Mouse (Mus musculus): ENCODE measurements around the gene Apbb2. TPM values are rescaled to one million over a fixed set of nuclear protein-coding genes. Genes with fewer than 3 reads are reported as not detected.
A peak's percentile ranks its signal among the peaks of the same experiment; 100 is the strongest.

Apbb2 gene
- polyA plus RNA-seq, 1 experiment from 2014 or later: 48.9 TPM

- Histone ChIP-seq H3K9ac (replicated peaks; ENCODE audit: low read depth) (no peak overlapping the region), H3K9me3 (ENCODE audit: low read length) (no peaks in the 10 kb centered on the region), H3K4me3 (ENCODE audit: low read depth, low read length) (no peak overlapping the region), H3K36me3 (ENCODE audit: insufficient read depth, low read length) (no peaks in the 10 kb centered on the region), H3K27ac (ENCODE audit: low read length) (0 out of 2 replicates have a peak overlapping the region, but pooled peaks have one; percentile 32), H3K27me3 (replicated peaks; ENCODE audit: insufficient read depth, low read length) (no peaks in the 10 kb centered on the region), H3K4me1 (ENCODE audit: insufficient read depth, low read depth, low read length) (peaks cover 7% of the 10 kb centered on the region; the same call in 1 of the 2 replicates), H3K4me2 (replicated peaks; ENCODE audit: low read depth, low read length) (no peak overlapping the region)
- WGBS: 54% methylated on average over 4 of the region's 4 CpGs
- ATAC-seq (peak; percentile 32; the same call in 1 of the 2 replicates), DNase-seq (ENCODE audit: low spot score) (peak; percentile 61)
- TF ChIP-seq EP300 (IDR thresholded peaks at IDR 0.05) (no peak), CTCF (IDR thresholded peaks at IDR 0.05) (no peak)
These were observed 35.6 kb downstream of the Apbb2 start for GRCm38 (mm10) chr5:66583019-66583406.

- H3K27ac ChIP-seq (ENCODE audit: low read length): 0 out of 2 replicates have a peak overlapping the region, but pooled peaks have one; percentile 14
- ATAC-seq (no peak), DNase-seq (ENCODE audit: low spot score) (no peak)
- no peaks in the 10 kb centered on the region for H3K36me3 ChIP-seq (ENCODE audit: insufficient read depth, low read length)
- no peak overlapping the region for H3K4me2 ChIP-seq (replicated peaks; ENCODE audit: low read depth, low read length)
- H3K4me3 ChIP-seq (ENCODE audit: low read depth, low read length): no peak overlapping the region
- 76% methylated on average over 17 of the region's 17 CpGs for WGBS
- peaks cover 7% of the 10 kb centered on the region; the same call in 1 of the 2 replicates for H3K4me1 ChIP-seq (ENCODE audit: insufficient read depth, low read depth, low read length)
- no peak for TF ChIP-seq EP300 (IDR thresholded peaks at IDR 0.05)
- TF ChIP-seq CTCF (IDR thresholded peaks at IDR 0.05): no peak
- H3K9ac ChIP-seq (replicated peaks; ENCODE audit: low read depth): no peak overlapping the region
- no peaks in the 10 kb centered on the region for H3K9me3 ChIP-seq (ENCODE audit: low read length)
- H3K27me3 ChIP-seq (replicated peaks; ENCODE audit: insufficient read depth, low read length): no peaks in the 10 kb centered on the region
These were observed 36.1 kb downstream of the Apbb2 start for GRCm38 (mm10) chr5:66582281-66583018.

- Histone ChIP-seq H3K27ac (ENCODE audit: low read length) (no peak overlapping the region), H3K36me3 (ENCODE audit: insufficient read depth, low read length) (no peaks in the 10 kb centered on the region), H3K27me3 (replicated peaks; ENCODE audit: insufficient read depth, low read length) (no peaks in the 10 kb centered on the region), H3K4me2 (replicated peaks; ENCODE audit: low read depth, low read length) (no peak overlapping the region), H3K9me3 (ENCODE audit: low read length) (no peaks in the 10 kb centered on the region), H3K4me1 (ENCODE audit: insufficient read depth, low read depth, low read length) (peaks cover 7% of the 10 kb centered on the region; the same call in 1 of the 2 replicates), H3K9ac (replicated peaks; ENCODE audit: low read depth) (no peak overlapping the region), H3K4me3 (ENCODE audit: low read depth, low read length) (no peak overlapping the region)
- ATAC-seq: peak; percentile 43
- 57% methylated on average over 4 of the region's 4 CpGs for WGBS
- TF ChIP-seq EP300 (IDR thresholded peaks at IDR 0.05) (peak; percentile 37; the same call in 1 of the 2 replicates), CTCF (IDR thresholded peaks at IDR 0.05) (no peak)
- DNase-seq (ENCODE audit: low spot score): peak; percentile 50
These were observed 39.5 kb downstream of the Apbb2 start for GRCm38 (mm10) chr5:66579066-66579465.

GRCm38 (mm10) chr5:66576299-66576698 lies 42.3 kb downstream of the Apbb2 start:
- H3K36me3 ChIP-seq (ENCODE audit: insufficient read depth, low read length): no peaks in the 10 kb centered on the region
- no peak overlapping the region for H3K27ac ChIP-seq (ENCODE audit: low read length)
- TF ChIP-seq EP300 (IDR thresholded peaks at IDR 0.05): no peak
- TF ChIP-seq CTCF (IDR thresholded peaks at IDR 0.05): no peak
- DNase-seq (ENCODE audit: low spot score) (no peak), ATAC-seq (no peak)
- H3K4me2 ChIP-seq (replicated peaks; ENCODE audit: low read depth, low read length): no peak overlapping the region
- no peaks in the 10 kb centered on the region for H3K9me3 ChIP-seq (ENCODE audit: low read length)
- H3K27me3 ChIP-seq (replicated peaks; ENCODE audit: insufficient read depth, low read length): no peaks in the 10 kb centered on the region
- H3K4me3 ChIP-seq (ENCODE audit: low read depth, low read length): no peak overlapping the region
- no peak overlapping the region for H3K9ac ChIP-seq (replicated peaks; ENCODE audit: low read depth)
- WGBS: 73% methylated on average over 9 of the region's 9 CpGs
- H3K4me1 ChIP-seq (ENCODE audit: insufficient read depth, low read depth, low read length): peaks cover 6% of the 10 kb centered on the region; the same call in 1 of the 2 replicates

- H3K36me3 ChIP-seq (ENCODE audit: insufficient read depth, low read length): no peaks in the 10 kb centered on the region
- no peak overlapping the region for H3K27ac ChIP-seq (ENCODE audit: low read length)
- TF ChIP-seq EP300 (IDR thresholded peaks at IDR 0.05): no peak
- peak; percentile 50 for TF ChIP-seq CTCF (IDR thresholded peaks at IDR 0.05)
- no peak overlapping the region for H3K4me2 ChIP-seq (replicated peaks; ENCODE audit: low read depth, low read length)
- peaks cover 6% of the 10 kb centered on the region; the same call in 1 of the 2 replicates for H3K4me1 ChIP-seq (ENCODE audit: insufficient read depth, low read depth, low read length)
- H3K9me3 ChIP-seq (ENCODE audit: low read length): no peaks in the 10 kb centered on the region
- 41% methylated on average over 13 of the region's 13 CpGs for WGBS
- ATAC-seq: peak; percentile 51
- DNase-seq (ENCODE audit: low spot score): peak; percentile 74
- no peaks in the 10 kb centered on the region for H3K27me3 ChIP-seq (replicated peaks; ENCODE audit: insufficient read depth, low read length)
- no peak overlapping the region for H3K4me3 ChIP-seq (ENCODE audit: low read depth, low read length)
- H3K9ac ChIP-seq (replicated peaks; ENCODE audit: low read depth): no peak overlapping the region
These were observed 43.4 kb downstream of the Apbb2 start for GRCm38 (mm10) chr5:66575148-66575547.

- ATAC-seq (no peak), DNase-seq (ENCODE audit: low spot score) (no peak)
- 58% methylated on average over 4 of the region's 4 CpGs for WGBS
- Histone ChIP-seq H3K9me3 (ENCODE audit: low read length) (no peaks in the 10 kb centered on the region), H3K4me3 (ENCODE audit: low read depth, low read length) (no peak overlapping the region), H3K4me2 (replicated peaks; ENCODE audit: low read depth, low read length) (no peak overlapping the region), H3K9ac (replicated peaks; ENCODE audit: low read depth) (no peak overlapping the region), H3K27me3 (replicated peaks; ENCODE audit: insufficient read depth, low read length) (no peaks in the 10 kb centered on the region), H3K27ac (ENCODE audit: low read length) (peak overlapping the region; percentile 82), H3K36me3 (ENCODE audit: insufficient read depth, low read length) (no peaks in the 10 kb centered on the region), H3K4me1 (ENCODE audit: insufficient read depth, low read depth, low read length) (peaks cover 18% of the 10 kb centered on the region)
- TF ChIP-seq EP300 (IDR thresholded peaks at IDR 0.05) (no peak), CTCF (IDR thresholded peaks at IDR 0.05) (no peak)
These were observed 45.3 kb downstream of the Apbb2 start for GRCm38 (mm10) chr5:66573266-66573665.

Data from lung, postnatal 0 days (tissue).